Mouse (Mus musculus) cerebellum, adult 2 months (tissue): ENCODE data around the gene Pik3r1. TPM values are rescaled to one million over a fixed set of nuclear protein-coding genes. Genes with fewer than 3 reads are reported as not detected.

Experiments
- DNase-seq, 2 experiments: peaks; one replicate each; pipeline ENCODE4 v3.0.0; 2021
- H3K27ac ChIP-seq: fragments of 200-500 bp; 2 replicates; pipeline ENCODE4 v1.5.1; 2012; ENCODE audit warnings: low read length, control low read depth, inconsistent platforms; ENCODE audit not compliant: insufficient read depth
- H3K27me3 ChIP-seq: fragments of 200-500 bp; 2 replicates; pipeline ENCODE4 v1.6.1; 2012; ENCODE audit warnings: inconsistent platforms, mild to moderate bottlenecking, low read length, moderate library complexity; ENCODE audit not compliant: control insufficient read depth, insufficient read depth
- H3K4me1 ChIP-seq: fragments of 200-500 bp; 2 replicates; pipeline ENCODE4 v1.6.1; 2011; ENCODE audit warnings: low read length; ENCODE audit not compliant: control insufficient read depth, insufficient read depth
- H3K4me3 ChIP-seq: fragments of 200-500 bp; replicated peaks from 2 replicates; pipeline ENCODE3; 2011; ENCODE audit warnings: mild to moderate bottlenecking, low read depth, low read length, control low read depth; ENCODE audit not compliant: insufficient read depth
- CTCF ChIP-seq: fragments of 200-500 bp; IDR thresholded peaks from 2 replicates; pipeline ENCODE4 v1.5.1; 2011; ENCODE audit warnings: low read depth, mild to moderate bottlenecking, control low read depth, low read length, moderate library complexity, borderline replicate concordance; ENCODE audit not compliant: insufficient read depth
- POLR2A ChIP-seq: fragments of 200-500 bp; IDR thresholded peaks from 2 replicates; pipeline ENCODE4 v1.6.1; 2011; ENCODE audit warnings: low read length, control low read depth, borderline replicate concordance; ENCODE audit not compliant: insufficient read depth
- WGBS: fragments of 180-500 bp; shearing (Covaris S2); methylation state at CpG from one replicate; pipeline ENCODE4 v1.1.7; 2018; 5-methylcytosine and 5-hydroxymethylcytosine counted together
- polyA plus RNA-seq: library from polyadenylated mRNA; depleted of rRNA; stranded (reverse); fragments of >200 nt; gene quantifications from 2 replicates; pipeline ENCODE4 v1.2.3, GENCODE M21; 2012

Gene Pik3r1
- polyA plus RNA-seq, 1 experiment: 44.9 TPM

DNA sequence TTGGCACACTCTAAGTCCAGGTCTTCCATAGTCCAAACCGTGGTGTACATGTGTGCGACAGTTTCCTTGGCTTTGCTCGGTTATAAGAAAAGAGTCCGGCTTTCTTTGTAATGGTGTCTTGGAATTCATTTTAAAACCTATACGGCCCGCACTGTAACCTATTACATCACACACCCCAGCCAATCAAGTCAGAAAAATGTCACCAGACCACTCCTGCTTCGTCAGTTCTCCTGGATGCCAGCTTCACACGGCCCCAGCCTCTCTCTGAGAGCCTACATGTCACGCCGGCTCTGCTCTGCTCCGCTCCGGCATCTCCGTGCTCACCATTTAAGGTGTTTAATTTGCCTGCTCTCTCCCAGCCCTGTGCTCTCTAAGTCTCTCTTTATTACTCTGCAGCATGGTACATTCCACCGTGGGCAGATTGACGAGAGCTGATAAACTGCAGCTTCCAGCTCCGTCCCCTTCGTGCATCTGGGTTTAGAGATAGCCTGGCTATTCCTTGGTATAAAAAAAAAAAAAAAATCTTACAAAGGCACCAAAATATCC is 75.7 kb downstream of the Pik3r1 start:
- H3K27ac ChIP-seq: peak overlapping the region; percentile 99
- TF ChIP-seq CTCF (no peak), POLR2A (peak; percentile 100)
- WGBS: 5% methylated on average over 17 of the region's 17 CpGs
- no peaks in the 10 kb centered on the region for H3K4me1 ChIP-seq
- peak overlapping the region; percentile 93 for H3K4me3 ChIP-seq
- no peaks in the 10 kb centered on the region for H3K27me3 ChIP-seq
- peak; percentile 90 to 93 for DNase-seq

DNA sequence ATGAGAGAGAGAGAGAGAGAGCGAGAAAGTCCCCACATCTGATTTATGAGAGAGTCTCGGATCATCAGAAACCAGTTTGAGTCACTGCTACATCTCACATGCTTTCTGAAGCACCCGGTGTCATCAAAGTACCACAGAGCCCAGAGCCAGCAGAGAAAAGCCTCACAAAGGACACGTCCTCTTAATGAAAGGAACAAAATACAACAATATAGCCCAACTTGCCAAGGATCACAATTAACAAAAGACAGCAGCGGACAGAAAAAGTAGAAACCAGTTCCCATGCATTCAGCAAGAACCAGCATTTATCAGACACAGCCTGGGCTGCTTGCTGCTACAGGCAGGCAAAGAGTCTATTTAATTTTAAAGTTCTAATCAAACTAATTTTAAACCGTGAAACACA is 76.3 kb downstream of the Pik3r1 start:
- peak; percentile 56 to 57 for DNase-seq
- 1% methylated on average over 6 of the region's 6 CpGs for WGBS
- H3K4me3 ChIP-seq: peak overlapping the region; percentile 93
- no peaks in the 10 kb centered on the region for H3K27me3 ChIP-seq
- TF ChIP-seq CTCF: no peak
- TF ChIP-seq POLR2A: 0 out of 2 replicates have a peak, but pooled peaks have one; percentile 28
- peak overlapping the region; percentile 96 for H3K27ac ChIP-seq
- H3K4me1 ChIP-seq: no peaks in the 10 kb centered on the region

DNA sequence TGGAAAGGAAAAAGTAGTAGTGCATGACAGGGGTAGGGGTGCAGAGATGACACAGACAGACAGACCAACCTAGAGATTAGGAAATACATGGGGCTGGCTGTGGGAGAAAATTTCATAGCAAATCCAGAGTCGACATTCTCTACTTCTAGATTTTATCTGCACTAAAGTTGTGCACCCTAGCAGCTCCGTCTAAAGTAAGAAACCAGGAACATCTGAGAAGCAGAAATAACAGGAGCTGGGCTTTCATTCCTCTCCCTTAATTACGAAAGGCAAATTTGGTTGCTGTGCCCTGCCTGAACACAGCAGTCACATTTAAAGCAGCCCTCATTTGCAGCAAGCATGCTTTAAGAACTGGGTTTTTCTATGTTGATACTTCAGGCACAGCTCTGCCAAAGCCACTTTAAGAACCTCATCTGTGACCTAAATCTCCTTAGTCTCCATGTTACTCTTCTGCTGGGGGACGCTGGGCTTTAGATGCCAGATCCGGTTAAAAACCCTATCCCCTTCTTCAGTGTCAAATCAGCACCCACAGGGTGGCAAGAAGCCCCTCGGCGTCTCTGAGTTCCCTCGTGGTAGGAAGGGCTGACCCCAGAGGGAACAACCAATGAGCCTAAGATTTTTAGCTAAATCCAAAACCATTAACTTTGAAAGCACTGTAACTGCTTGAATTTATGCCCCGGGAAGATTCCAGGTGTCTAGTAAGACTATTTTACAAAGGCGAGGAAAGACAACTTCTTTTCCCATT is 76.9 kb downstream of the Pik3r1 start:
- TF ChIP-seq CTCF (no peak), POLR2A (peak; percentile 17; the same call in 1 of the 2 replicates)
- H3K27me3 ChIP-seq: no peaks in the 10 kb centered on the region
- no peaks in the 10 kb centered on the region; the same call in 1 of the 2 replicates for H3K4me1 ChIP-seq
- DNase-seq: peak; percentile 37 to 51
- WGBS: 5% methylated on average over 10 of the region's 10 CpGs
- H3K27ac ChIP-seq: peak overlapping the region; percentile 96
- H3K4me3 ChIP-seq: peak overlapping the region; percentile 93

DNA sequence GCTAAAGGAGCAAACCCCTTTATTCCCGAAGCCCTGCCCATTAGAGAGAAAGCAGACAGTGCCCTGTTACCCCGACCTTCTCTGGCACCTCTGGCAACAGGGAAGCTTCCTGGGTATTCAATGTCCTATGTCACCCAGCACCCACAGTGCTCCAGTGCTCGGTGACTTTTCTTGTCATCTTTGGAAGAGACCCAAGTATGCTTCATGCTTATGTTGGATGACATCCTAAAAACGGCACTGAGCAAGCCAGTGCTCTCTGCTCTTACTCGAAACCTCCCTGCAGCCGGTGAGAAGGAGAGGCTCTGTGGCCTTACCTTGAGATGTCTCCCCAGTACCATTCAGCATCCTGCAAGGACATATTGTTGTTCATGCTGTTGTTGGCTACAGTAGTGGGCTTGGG is 77.8 kb downstream of the Pik3r1 start:
- no peak for TF ChIP-seq CTCF
- peak; percentile 20; the same call in 1 of the 2 replicates for TF ChIP-seq POLR2A
- peak overlapping the region; percentile 87 for H3K27ac ChIP-seq

DNA sequence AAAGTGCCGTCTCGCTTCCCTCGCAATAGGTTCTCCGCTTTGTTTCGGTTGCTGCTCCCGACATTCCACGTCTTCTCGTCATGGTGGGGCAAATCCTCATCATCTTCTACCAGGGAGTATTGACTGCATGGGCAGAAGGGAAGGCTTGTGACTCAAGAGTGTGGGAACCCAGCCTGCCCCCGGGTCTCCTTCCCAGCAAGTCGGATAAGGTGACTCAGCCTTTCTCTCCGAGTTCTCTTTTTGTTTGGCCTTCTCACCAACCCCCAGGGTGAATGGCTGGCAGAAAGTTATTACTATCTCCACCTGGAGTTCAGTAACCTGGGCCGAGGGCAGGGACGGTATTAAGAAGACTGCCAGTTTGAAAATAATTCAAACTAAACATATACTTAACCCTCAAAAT is 81.8 kb downstream of the Pik3r1 start:
- WGBS: 81% methylated on average over 13 of the region's 13 CpGs
- Histone ChIP-seq H3K27ac (no peak overlapping the region), H3K4me3 (no peak overlapping the region), H3K27me3 (no peaks in the 10 kb centered on the region), H3K4me1 (no peaks in the 10 kb centered on the region; the same call in 1 of the 2 replicates)
- TF ChIP-seq CTCF: no peak
- peak in 1 of 2 experiments; percentile 17 for DNase-seq

More for the DNA sequence above, 77.8 kb downstream of the Pik3r1 start:
- Histone ChIP-seq H3K4me3 (peak overlapping the region; percentile 75), H3K27me3 (no peaks in the 10 kb centered on the region), H3K4me1 (no peaks in the 10 kb centered on the region; the same call in 1 of the 2 replicates)
- peak; percentile 59 to 72 for DNase-seq
- 5% methylated on average over 6 of the region's 6 CpGs for WGBS

DNA sequence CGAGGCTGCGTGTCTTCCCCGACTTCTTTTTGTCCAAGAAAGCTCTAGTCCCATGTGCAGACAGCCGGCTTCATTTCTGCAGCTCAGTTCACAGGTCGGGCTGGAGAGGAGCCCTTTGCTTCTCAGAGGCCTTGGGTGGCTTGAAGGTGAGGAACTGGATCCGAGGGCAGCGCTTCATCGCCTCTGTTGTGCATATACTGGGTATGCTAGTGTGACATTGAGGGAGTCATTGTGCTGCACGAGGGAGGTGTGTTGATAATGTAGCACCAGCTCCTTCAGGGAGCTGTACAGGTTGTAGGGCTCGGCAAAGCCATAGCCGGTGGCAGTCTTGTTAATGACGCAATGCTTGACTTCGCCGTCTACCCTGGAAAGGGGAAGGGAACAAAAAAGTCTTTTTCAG is 83.3 kb downstream of the Pik3r1 start:
- DNase-seq: no peak
- TF ChIP-seq POLR2A: no peak
- no peak for TF ChIP-seq CTCF
- Histone ChIP-seq H3K4me1 (no peaks in the 10 kb centered on the region; the same call in 1 of the 2 replicates), H3K27ac (no peak overlapping the region), H3K27me3 (no peaks in the 10 kb centered on the region), H3K4me3 (no peak overlapping the region)
- WGBS: 91% methylated on average over 14 of the region's 14 CpGs

DNA sequence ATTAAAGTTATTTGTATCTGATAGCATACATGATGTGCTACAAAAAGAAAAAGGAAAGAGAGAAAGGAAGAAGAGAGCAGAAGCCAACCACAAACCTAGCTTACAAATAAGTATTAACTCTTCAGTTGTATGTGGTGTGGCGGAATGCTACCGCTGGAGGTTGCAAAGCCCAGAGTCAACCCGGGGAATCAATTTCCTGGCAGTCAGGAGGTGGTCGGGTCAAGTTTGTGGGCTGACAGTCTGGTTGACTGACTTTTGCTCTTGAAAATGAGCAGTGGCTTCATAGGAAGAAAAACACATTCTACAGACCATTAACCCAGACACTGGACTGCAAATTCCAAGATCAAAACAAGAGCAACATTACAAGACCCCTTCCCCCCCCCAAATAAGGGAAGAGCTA is 85.6 kb downstream of the Pik3r1 start:
- no peaks in the 10 kb centered on the region; the same call in 1 of the 2 replicates for H3K4me1 ChIP-seq
- no peaks in the 10 kb centered on the region for H3K27me3 ChIP-seq
- no peak for DNase-seq
- no peak overlapping the region for H3K27ac ChIP-seq
- H3K4me3 ChIP-seq: no peak overlapping the region
- 73% methylated on average over 4 of the region's 4 CpGs for WGBS
- TF ChIP-seq POLR2A (no peak), CTCF (no peak)

DNA sequence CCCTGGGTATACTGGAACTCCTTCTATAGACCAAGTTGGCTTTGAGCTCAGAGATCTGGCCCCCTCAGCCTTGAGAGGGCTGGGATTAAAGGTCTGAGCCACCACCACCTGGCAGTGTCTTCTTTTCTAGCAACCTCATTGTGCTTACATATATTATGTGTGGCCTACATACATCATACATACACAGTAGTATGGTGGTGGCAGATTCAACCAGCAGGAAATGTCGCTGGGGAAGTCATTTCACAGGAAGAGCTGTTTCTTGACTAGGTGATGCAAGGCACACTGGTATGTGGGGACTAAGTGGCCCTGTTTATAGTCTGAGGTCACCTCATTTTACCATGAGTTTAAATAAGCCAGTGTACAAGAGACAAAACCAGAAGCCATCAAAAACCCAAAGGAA is 87.9 kb downstream of the Pik3r1 start:
- H3K27ac ChIP-seq: no peak overlapping the region
- no peaks in the 10 kb centered on the region for H3K4me1 ChIP-seq
- WGBS: 92% methylated on average over 1 of the region's 1 CpGs
- H3K27me3 ChIP-seq: no peaks in the 10 kb centered on the region
- H3K4me3 ChIP-seq: no peak overlapping the region
- DNase-seq: no peak
- TF ChIP-seq CTCF (no peak), POLR2A (no peak)
